Mouse (Mus musculus) midbrain, embryonic 16.5 days (tissue): Measurements from ENCODE around the gene Sp3. TPM values are rescaled to one million over a fixed set of nuclear protein-coding genes. Genes with fewer than 3 reads are reported as not detected.

ENCODE experiments used
- ATAC-seq: fragments of 200-750 bp; cut with Nextera tagmentation; 2 replicates; pipeline ENCODE4 v1.8.0; 2017; ENCODE audit warnings: moderate TSS enrichment
- H3K27ac ChIP-seq: fragments of 300-500 bp; sonication (generic); 2 replicates; pipeline ENCODE4 v1.5.1; 2014; ENCODE audit warnings: mild to moderate bottlenecking, low read length, mixed read lengths
- H3K27me3 ChIP-seq: fragments of 300-500 bp; sonication (generic); 2 replicates; pipeline ENCODE4 v1.6.1; 2014; ENCODE audit warnings: low read depth, low read length, mixed read lengths; ENCODE audit not compliant: control insufficient read depth, insufficient read depth
- H3K36me3 ChIP-seq: fragments of 300-500 bp; sonication (generic); 2 replicates; pipeline ENCODE4 v1.6.1; 2014; ENCODE audit warnings: mild to moderate bottlenecking, low read length, moderate library complexity, mixed read lengths; ENCODE audit not compliant: control insufficient read depth, insufficient read depth
- H3K4me1 ChIP-seq: fragments of 300-500 bp; sonication (generic); 2 replicates; pipeline ENCODE4 v1.6.1; 2014; ENCODE audit warnings: mild to moderate bottlenecking, low read length, mixed read lengths; ENCODE audit not compliant: control insufficient read depth, insufficient read depth
- H3K4me2 ChIP-seq: fragments of 300-500 bp; sonication (generic); 2 replicates; pipeline ENCODE4 v1.6.1; 2014; ENCODE audit warnings: mild to moderate bottlenecking, low read length, mixed read lengths
- H3K4me3 ChIP-seq: fragments of 300-500 bp; sonication (generic); 2 replicates; pipeline ENCODE4 v1.5.1; 2014; ENCODE audit warnings: low read depth, mild to moderate bottlenecking, low read length, moderate library complexity, mixed read lengths
- H3K9ac ChIP-seq: fragments of 300-500 bp; sonication (generic); 2 replicates; pipeline ENCODE4 v1.6.1; 2014; ENCODE audit warnings: low read depth, low read length, mixed read lengths
- H3K9me3 ChIP-seq: fragments of 300-500 bp; sonication (generic); replicated peaks from 2 replicates; pipeline ENCODE4 v1.6.1; 2014; ENCODE audit warnings: mild to moderate bottlenecking, low read length, mixed read lengths; ENCODE audit not compliant: control insufficient read depth, poor library complexity, severe bottlenecking
- WGBS: fragments of 180-500 bp; shearing (Covaris S2); extraction: QIAGEN DNeasy Blood & Tissue Kit; methylation state at CpG from one replicate; pipeline ENCODE4 v1.1.7; 2014; 5-methylcytosine and 5-hydroxymethylcytosine counted together
- microRNA-seq: library from miRNA; unstranded; fragments of <30 nt; microRNA quantifications from one replicate; pipeline ENCODE4, GENCODE M21; 2017
- polyA plus RNA-seq: library from polyadenylated mRNA; unstranded; fragments of >200 nt; fragmentation: Nextera tagmentation; extraction: Ambion mirVana; gene quantifications from 2 replicates; pipeline ENCODE4 v1.2.1, GENCODE M21; 2015

Sp3 gene
- polyA plus RNA-seq, 1 experiment from 2014 or later, result 31.1 TPM

GRCm38 (mm10) chr2:72898782-72899305, 81.4 kb downstream of the Sp3 start:
- H3K27me3 ChIP-seq, result no peaks in the 10 kb centered on the region
- no peak overlapping the region for H3K27ac ChIP-seq
- H3K9ac ChIP-seq, result no peak overlapping the region
- no peaks in the 10 kb centered on the region for H3K4me1 ChIP-seq
- no peaks in the 10 kb centered on the region for H3K36me3 ChIP-seq
- ATAC-seq, result no peak
- no peak overlapping the region for H3K4me3 ChIP-seq
- 99% methylated on average over 2 of the region's 2 CpGs for WGBS
- no peak overlapping the region for H3K4me2 ChIP-seq
- peaks cover 8% of the 10 kb centered on the region for H3K9me3 ChIP-seq

GRCm38 (mm10) chr2:72898094-72898781, 82.0 kb downstream of the Sp3 start:
- Histone ChIP-seq H3K4me2 (no peak overlapping the region), H3K36me3 (no peaks in the 10 kb centered on the region), H3K9ac (no peak overlapping the region), H3K9me3 (peaks cover 8% of the 10 kb centered on the region), H3K27me3 (no peaks in the 10 kb centered on the region), H3K4me3 (no peak overlapping the region), H3K27ac (no peak overlapping the region), H3K4me1 (no peaks in the 10 kb centered on the region)
- no peak for ATAC-seq
- 93% methylated on average over 3 of the region's 3 CpGs for WGBS

- ATAC-seq, result no peak
- no peaks in the 10 kb centered on the region for H3K27me3 ChIP-seq
- H3K4me1 ChIP-seq, result no peaks in the 10 kb centered on the region
- no peak overlapping the region for H3K9ac ChIP-seq
- no peaks in the 10 kb centered on the region for H3K9me3 ChIP-seq
- H3K36me3 ChIP-seq, result no peaks in the 10 kb centered on the region
- no peak overlapping the region for H3K4me2 ChIP-seq
- no peak overlapping the region for H3K27ac ChIP-seq
- H3K4me3 ChIP-seq, result no peak overlapping the region
These were observed 90.4 kb downstream of the Sp3 start for GRCm38 (mm10) chr2:72889806-72890205.

Small RNAs within 50 kb of the gene (microRNA-seq; reads per million reads assigned to microRNA genes)
- not detected for gene Gm25960

Other genes starting within 250 kb of the Sp3 start
- not detected in 2 replicates for gene Gm11084, start 6.3 kb upstream of the Sp3 start, polyA plus RNA-seq
- gene Ola1, start 238.5 kb upstream of the Sp3 start, polyA plus RNA-seq, result 97.1 and 98.5 TPM in 2 replicates